Mouse (Mus musculus) hindbrain, postnatal 0 days (tissue): ENCODE data around the gene Chek2. TPM values are rescaled to one million over a fixed set of nuclear protein-coding genes. Genes with fewer than 3 reads are reported as not detected.
A peak's percentile ranks its signal among the peaks of the same experiment; 100 is the strongest.

Source experiments
- ATAC-seq: fragments of 200-750 bp; cut with Nextera tagmentation; 2 replicates; pipeline ENCODE4 v1.8.0; 2017; ENCODE audit warnings: mild to moderate bottlenecking, moderate TSS enrichment, moderate library complexity
- DNase-seq: peaks from one replicate; pipeline ENCODE4 v3.0.0-alpha.2; 2015; ENCODE audit warnings: low spot score
- H3K27ac ChIP-seq: fragments of 300-500 bp; sonication (generic); 2 replicates; pipeline ENCODE4 v1.5.1; 2014; ENCODE audit warnings: mild to moderate bottlenecking
- H3K27me3 ChIP-seq: fragments of 300-500 bp; sonication (generic); 2 replicates; pipeline ENCODE4 v1.6.1; 2014; ENCODE audit warnings: low read length, mixed read lengths; ENCODE audit not compliant: insufficient read depth
- H3K36me3 ChIP-seq: fragments of 300-500 bp; sonication (generic); 2 replicates; pipeline ENCODE4 v1.6.1; 2014; ENCODE audit warnings: low read length, mixed read lengths; ENCODE audit not compliant: insufficient read depth
- H3K4me1 ChIP-seq: fragments of 300-500 bp; sonication (generic); 2 replicates; pipeline ENCODE4 v1.6.1; 2014; ENCODE audit warnings: antibody characterized with exemption, low read length, mixed read lengths; ENCODE audit not compliant: insufficient read depth
- H3K4me2 ChIP-seq: fragments of 300-500 bp; sonication (generic); 2 replicates; pipeline ENCODE4 v1.6.1; 2014; ENCODE audit warnings: low read depth, mild to moderate bottlenecking, low read length, moderate library complexity, mixed read lengths
- H3K4me3 ChIP-seq: fragments of 300-500 bp; sonication (generic); 2 replicates; pipeline ENCODE4 v1.5.1; 2014; ENCODE audit warnings: low read length
- H3K9ac ChIP-seq: fragments of 300-500 bp; sonication (generic); replicated peaks from 2 replicates; pipeline ENCODE4 v1.6.1; 2014; ENCODE audit warnings: mild to moderate bottlenecking, low read length, moderate library complexity, mixed read lengths
- H3K9me3 ChIP-seq: fragments of 300-500 bp; sonication (generic); 2 replicates; pipeline ENCODE4 v1.6.1; 2016; ENCODE audit warnings: low read length, mixed read lengths
- CTCF ChIP-seq: IDR thresholded peaks from 2 replicates; pipeline ENCODE4 v1.5.1; 2016; ENCODE audit warnings: antibody characterized with exemption, control low read depth, low read depth
- WGBS: fragments of 180-500 bp; shearing (Covaris S2); extraction: QIAGEN DNeasy Blood & Tissue Kit; methylation state at CpG from one replicate; pipeline ENCODE4 v1.1.7; 2014; 5-methylcytosine and 5-hydroxymethylcytosine counted together
- polyA plus RNA-seq: library from polyadenylated mRNA; unstranded; fragments of >200 nt; fragmentation: Nextera tagmentation; extraction: Ambion mirVana; gene quantifications from 2 replicates; pipeline ENCODE4 v1.2.1, GENCODE M21; 2015
- total RNA-seq: library from RNA; depleted of rRNA; stranded (reverse); fragments of >200 nt; gene quantifications from 2 replicates; pipeline ENCODE4 v1.2.3, GENCODE M21; 2014

Gene Chek2
- total and polyA plus RNA-seq, 2 experiments from 2014 or later = 5.1 to 5.5 TPM

DNA sequence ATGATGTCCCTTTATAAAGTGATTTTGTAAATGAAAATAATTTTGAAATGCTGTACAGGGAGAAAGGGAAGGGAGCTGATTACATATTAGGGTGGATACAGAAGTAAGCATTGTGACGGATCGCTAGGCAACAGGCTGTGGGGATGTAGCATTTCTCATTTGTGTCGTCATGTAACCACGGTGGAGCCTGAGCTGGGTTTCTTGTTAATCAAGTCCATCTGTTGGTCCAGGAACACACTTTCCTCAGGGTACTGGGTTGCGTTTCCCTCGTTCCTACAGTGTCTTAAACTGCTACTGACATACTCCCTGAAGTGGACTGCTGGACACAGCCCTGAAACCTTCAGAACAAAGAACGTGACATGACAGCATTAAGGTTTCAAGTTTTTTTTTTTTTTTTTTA lies 58.4 kb downstream of the Chek2 start:
- no peak overlapping the region for H3K27ac ChIP-seq
- DNase-seq (peak; percentile 30), ATAC-seq (no peak)
- TF ChIP-seq CTCF = no peak
- no peaks in the 10 kb centered on the region for H3K9me3 ChIP-seq
- no peak overlapping the region for H3K4me2 ChIP-seq
- no peak overlapping the region for H3K9ac ChIP-seq
- 39% methylated on average over 7 of the region's 7 CpGs for WGBS
- no peaks in the 10 kb centered on the region for H3K4me1 ChIP-seq
- H3K36me3 ChIP-seq = peaks cover 9% of the 10 kb centered on the region; the same call in 1 of the 2 replicates
- H3K27me3 ChIP-seq = no peaks in the 10 kb centered on the region
- no peak overlapping the region for H3K4me3 ChIP-seq

DNA sequence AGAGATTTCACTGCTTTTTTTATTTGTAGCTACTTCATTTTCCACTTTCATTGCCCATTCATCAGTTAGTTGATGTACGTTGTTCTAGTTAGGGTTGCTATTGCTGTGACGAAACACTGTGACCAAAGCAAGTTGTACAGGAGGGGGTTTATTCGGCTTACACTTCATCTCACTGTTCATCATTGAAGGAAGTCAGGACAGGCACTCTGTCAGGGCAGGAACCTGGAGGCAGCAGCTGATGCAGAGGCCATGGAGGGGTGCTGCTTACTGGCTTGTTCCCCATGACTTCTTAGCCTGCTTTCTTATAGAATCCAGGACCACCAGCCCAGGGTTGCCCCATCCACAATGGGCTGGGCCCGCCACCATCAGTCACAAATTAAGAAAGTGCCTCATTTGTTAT lies 59.0 kb downstream of the Chek2 start:
- Histone ChIP-seq H3K4me3 (no peak overlapping the region), H3K36me3 (peaks cover 9% of the 10 kb centered on the region; the same call in 1 of the 2 replicates), H3K27ac (no peak overlapping the region), H3K9me3 (no peaks in the 10 kb centered on the region), H3K27me3 (no peaks in the 10 kb centered on the region), H3K9ac (no peak overlapping the region), H3K4me2 (no peak overlapping the region), H3K4me1 (no peaks in the 10 kb centered on the region)
- TF ChIP-seq CTCF = no peak
- no peak for DNase-seq
- ATAC-seq = no peak
- 82% methylated on average over 4 of the region's 4 CpGs for WGBS

DNA sequence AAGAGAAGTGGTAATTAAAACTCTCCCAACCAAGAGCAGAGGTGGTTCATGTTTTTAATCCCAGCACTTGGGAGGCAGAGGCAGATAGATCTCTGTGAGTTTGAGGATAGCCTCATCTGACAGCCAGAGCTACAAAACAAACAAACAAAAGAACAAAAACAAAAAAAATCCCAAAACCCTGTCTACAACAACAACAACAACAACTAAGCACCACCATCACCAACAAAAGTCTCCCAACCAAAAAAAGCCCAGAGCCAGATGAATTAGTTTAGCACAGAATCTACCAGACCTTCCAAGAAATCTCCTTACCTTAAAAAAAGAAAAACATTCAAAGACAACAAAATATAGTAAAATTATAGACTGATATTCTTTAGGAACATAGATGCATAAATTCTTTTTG lies 60.6 kb downstream of the Chek2 start:
- no peaks in the 10 kb centered on the region for H3K9me3 ChIP-seq
- no peaks in the 10 kb centered on the region for H3K27me3 ChIP-seq
- DNase-seq (no peak), ATAC-seq (no peak)
- H3K4me1 ChIP-seq = no peaks in the 10 kb centered on the region
- H3K36me3 ChIP-seq = no peaks in the 10 kb centered on the region
- H3K4me3 ChIP-seq = no peak overlapping the region
- TF ChIP-seq CTCF = no peak
- H3K27ac ChIP-seq = no peak overlapping the region
- no peak overlapping the region for H3K9ac ChIP-seq
- H3K4me2 ChIP-seq = no peak overlapping the region

DNA sequence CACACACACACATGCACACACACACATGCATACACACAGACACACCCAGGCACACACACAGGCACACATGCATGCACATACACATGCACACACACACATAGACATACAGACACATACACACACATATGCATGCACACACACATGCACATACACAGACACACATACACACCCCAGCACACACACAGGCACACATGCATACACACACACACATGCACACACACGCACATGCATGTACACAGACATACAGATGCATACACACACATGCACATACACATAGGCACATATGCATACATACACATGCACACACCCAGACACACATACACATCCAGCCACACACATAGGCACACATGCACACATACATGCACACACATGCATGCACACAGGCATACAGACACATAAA lies 66.9 kb downstream of the Chek2 start:
- 0 out of 2 replicates have a peak, but pooled peaks cover 3% of the 10 kb centered on the region for H3K9me3 ChIP-seq
- ATAC-seq = no peak

DNA sequence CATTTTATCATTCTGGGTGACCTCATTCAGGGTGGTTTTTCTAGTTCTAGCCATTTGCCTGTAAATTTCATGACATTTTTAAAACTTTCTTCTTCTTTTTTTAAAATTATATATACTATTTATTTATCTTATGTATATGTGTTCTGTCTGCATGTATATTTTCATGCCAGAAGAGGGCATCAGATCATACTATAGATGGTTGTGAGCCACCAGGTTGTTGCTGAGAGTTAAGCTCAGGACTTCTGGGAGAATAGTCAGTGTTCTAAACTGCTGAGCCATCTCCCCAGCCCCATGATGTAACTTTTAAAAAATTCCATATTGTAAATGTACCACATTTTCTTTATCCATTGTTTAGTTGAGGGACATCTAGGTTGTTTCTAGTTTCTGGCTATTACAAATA lies 69.1 kb downstream of the Chek2 start:
- H3K27ac ChIP-seq = no peak overlapping the region
- 0 out of 2 replicates have a peak, but pooled peaks cover 3% of the 10 kb centered on the region for H3K9me3 ChIP-seq
- no peaks in the 10 kb centered on the region for H3K27me3 ChIP-seq
- ATAC-seq (no peak), DNase-seq (no peak)
- TF ChIP-seq CTCF = no peak
- H3K9ac ChIP-seq = no peak overlapping the region
- H3K4me2 ChIP-seq = no peak overlapping the region
- no peak overlapping the region for H3K4me3 ChIP-seq
- H3K36me3 ChIP-seq = no peaks in the 10 kb centered on the region
- H3K4me1 ChIP-seq = no peaks in the 10 kb centered on the region

More for the DNA sequence above, 66.9 kb downstream of the Chek2 start:
- WGBS = 100% methylated on average over 1 of the region's 1 CpGs
- no peak overlapping the region for H3K9ac ChIP-seq
- no peaks in the 10 kb centered on the region for H3K36me3 ChIP-seq
- TF ChIP-seq CTCF = no peak
- H3K4me2 ChIP-seq = no peak overlapping the region
- no peaks in the 10 kb centered on the region for H3K27me3 ChIP-seq
- no peak overlapping the region for H3K4me3 ChIP-seq
- no peaks in the 10 kb centered on the region for H3K4me1 ChIP-seq
- no peak overlapping the region for H3K27ac ChIP-seq
- no peak for DNase-seq

GRCm38 (mm10) chr5:110909955-110910589 lies 70.3 kb downstream of the Chek2 start:
- no peak for DNase-seq
- H3K9me3 ChIP-seq = 0 out of 2 replicates have a peak, but pooled peaks cover 3% of the 10 kb centered on the region
- 90% methylated on average over 4 of the region's 4 CpGs for WGBS

GRCm38 (mm10) chr5:110914859-110915258 lies 75.1 kb downstream of the Chek2 start:
- DNase-seq (no peak), ATAC-seq (no peak)
- H3K4me3 ChIP-seq = no peak overlapping the region
- no peaks in the 10 kb centered on the region for H3K9me3 ChIP-seq
- H3K27me3 ChIP-seq = no peaks in the 10 kb centered on the region
- no peaks in the 10 kb centered on the region for H3K36me3 ChIP-seq
- no peaks in the 10 kb centered on the region for H3K4me1 ChIP-seq
- TF ChIP-seq CTCF = no peak
- 68% methylated on average over 11 of the region's 11 CpGs for WGBS
- no peak overlapping the region for H3K27ac ChIP-seq
- H3K4me2 ChIP-seq = no peak overlapping the region
- no peak overlapping the region for H3K9ac ChIP-seq

More at GRCm38 (mm10) chr5:110909955-110910589, 70.3 kb downstream of the Chek2 start:
- H3K4me1 ChIP-seq = no peaks in the 10 kb centered on the region
- no peak for ATAC-seq
- no peak overlapping the region for H3K27ac ChIP-seq
- H3K36me3 ChIP-seq = no peaks in the 10 kb centered on the region
- no peak overlapping the region for H3K4me3 ChIP-seq
- no peak overlapping the region for H3K9ac ChIP-seq
- no peak overlapping the region for H3K4me2 ChIP-seq
- H3K27me3 ChIP-seq = no peaks in the 10 kb centered on the region
- TF ChIP-seq CTCF = no peak
